Mouse (Mus musculus): ENCODE results near the gene Rnf212b. TPM values are rescaled to one million over a fixed set of nuclear protein-coding genes. Genes with fewer than 3 reads are reported as not detected.

The Rnf212b gene
- polyA plus RNA-seq, 1 experiment, result not detected

- WGBS, result 56% methylated on average over 8 of the region's 8 CpGs
- no peak for DNase-seq (ENCODE audit: low read depth, low spot score)
Observed at GRCm38 (mm10) chr14:54793894-54794830, 19.8 kb upstream of the Rnf212b start.

- DNase-seq (ENCODE audit: low read depth, low spot score), result no peak
- WGBS, result 96% methylated on average over 1 of the region's 1 CpGs
Observed at GRCm38 (mm10) chr14:54795901-54796300, 18.0 kb upstream of the Rnf212b start.

- WGBS, result 94% methylated on average over 15 of the region's 15 CpGs
- DNase-seq (ENCODE audit: low read depth, low spot score), result no peak
Observed at GRCm38 (mm10) chr14:54796760-54797159, 17.2 kb upstream of the Rnf212b start.

GRCm38 (mm10) chr14:54799686-54800085 is 14.3 kb upstream of the Rnf212b start:
- DNase-seq (ENCODE audit: low read depth, low spot score), result no peak

GRCm38 (mm10) chr14:54802428-54802827 is 11.5 kb upstream of the Rnf212b start:
- WGBS, result 45% methylated on average over 4 of the region's 4 CpGs
- DNase-seq (ENCODE audit: low read depth, low spot score), result no peak

More at GRCm38 (mm10) chr14:54799686-54800085, 14.3 kb upstream of the Rnf212b start:
- WGBS, result 50% methylated on average over 10 of the region's 10 CpGs

GRCm38 (mm10) chr14:54806124-54806523 is 7.8 kb upstream of the Rnf212b start:
- peak; percentile 16 for DNase-seq (ENCODE audit: low read depth, low spot score)
- WGBS, result 43% methylated on average over 4 of the region's 4 CpGs

- 59% methylated on average over 4 of the region's 4 CpGs for WGBS
- no peak for DNase-seq (ENCODE audit: low read depth, low spot score)
Observed at GRCm38 (mm10) chr14:54808718-54809667, 4.9 kb upstream of the Rnf212b start.

- WGBS, result 89% methylated on average over 3 of the region's 3 CpGs
- no peak for DNase-seq (ENCODE audit: low read depth, low spot score)
Observed at GRCm38 (mm10) chr14:54809668-54810033, 4.3 kb upstream of the Rnf212b start.

- 45% methylated on average over 3 of the region's 3 CpGs for WGBS
- no peak for DNase-seq (ENCODE audit: low read depth, low spot score)
Observed at GRCm38 (mm10) chr14:54815737-54816136, 1.8 kb downstream of the Rnf212b start.

GRCm38 (mm10) chr14:54817791-54818190 is 3.9 kb downstream of the Rnf212b start:
- no peak for DNase-seq (ENCODE audit: low read depth, low spot score)
- WGBS, result 42% methylated on average over 2 of the region's 2 CpGs

- WGBS, result 46% methylated on average over 2 of the region's 2 CpGs
- DNase-seq (ENCODE audit: low read depth, low spot score), result no peak
Observed at GRCm38 (mm10) chr14:54822301-54822700, 8.4 kb downstream of the Rnf212b start.

- 78% methylated on average over 1 of the region's 1 CpGs for WGBS
- no peak for DNase-seq (ENCODE audit: low read depth, low spot score)
Observed at GRCm38 (mm10) chr14:54823716-54824115, 9.8 kb downstream of the Rnf212b start.

GRCm38 (mm10) chr14:54843461-54843860 is 29.5 kb downstream of the Rnf212b start:
- no peak for DNase-seq (ENCODE audit: low read depth, low spot score)
- 1% methylated on average over 4 of the region's 4 CpGs for WGBS

GRCm38 (mm10) chr14:54855726-54856125 is 41.8 kb downstream of the Rnf212b start:
- DNase-seq (ENCODE audit: low read depth, low spot score), result no peak
- WGBS, result 89% methylated on average over 3 of the region's 3 CpGs

- DNase-seq (ENCODE audit: low read depth, low spot score), result no peak
- 87% methylated on average over 7 of the region's 7 CpGs for whole genome bisulfite sequencing
Observed at GRCm38 (mm10) chr14:54856703-54857102, 42.8 kb downstream of the Rnf212b start.

GRCm38 (mm10) chr14:54857891-54858290 is 44.0 kb downstream of the Rnf212b start:
- 93% methylated on average over 9 of the region's 9 CpGs for WGBS
- DNase-seq (ENCODE audit: low read depth, low spot score), result no peak

GRCm38 (mm10) chr14:54860511-54860910 is 46.6 kb downstream of the Rnf212b start:
- WGBS, result 29% methylated on average over 2 of the region's 2 CpGs
- no peak for DNase-seq (ENCODE audit: low read depth, low spot score)

- WGBS, result 1% methylated on average over 55 of the region's 56 CpGs
- DNase-seq (ENCODE audit: low read depth, low spot score), result peak; percentile 73
Observed at GRCm38 (mm10) chr14:54863501-54864312, 49.8 kb downstream of the Rnf212b start.

- DNase-seq (ENCODE audit: low read depth, low spot score), result no peak
- 10% methylated on average over 21 of the region's 21 CpGs for WGBS
Observed at GRCm38 (mm10) chr14:54864313-54865036, 50.5 kb downstream of the Rnf212b start.

Measured in large intestine, adult 2 months (tissue).